Mouse (Mus musculus): Measurements from ENCODE around the gene Fth1. TPM values are rescaled to one million over a fixed set of nuclear protein-coding genes. Genes with fewer than 3 reads are reported as not detected.
A peak's percentile ranks its signal among the peaks of the same experiment; 100 is the strongest.

Gene Fth1
- total and polyA plus RNA-seq, 2 experiments from 2014 or later, result 443 to 2,616 TPM

DNA sequence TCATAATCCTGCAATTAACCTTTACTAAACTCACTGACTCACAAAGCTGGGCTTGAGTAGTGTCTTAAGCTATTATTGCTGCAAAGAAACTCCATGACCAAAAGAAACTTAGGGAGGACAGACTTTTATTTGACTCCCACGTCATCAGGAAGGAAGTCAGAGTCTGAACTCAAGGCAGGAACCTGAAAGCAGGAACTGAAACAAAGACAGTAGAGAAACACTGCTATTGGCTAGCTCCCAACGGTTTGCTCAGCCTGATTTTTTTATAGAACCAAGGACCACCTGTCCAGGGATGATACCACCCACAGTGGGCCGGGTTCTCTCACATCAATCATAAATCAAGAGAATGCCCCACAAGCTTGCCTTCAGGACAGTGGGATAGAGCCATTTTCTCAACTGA is 28.0 kb upstream of the Fth1 start:
- Histone ChIP-seq H3K27ac (no peak overlapping the region), H3K9me3 (ENCODE audit: low read length) (no peaks in the 10 kb centered on the region), H3K9ac (replicated peaks; ENCODE audit: low read length) (no peak overlapping the region), H3K36me3 (ENCODE audit: insufficient read depth, low read length) (no peaks in the 10 kb centered on the region), H3K27me3 (ENCODE audit: insufficient read depth, low read length) (no peaks in the 10 kb centered on the region), H3K4me3 (ENCODE audit: low read length) (no peak overlapping the region), H3K4me1 (ENCODE audit: insufficient read depth, low read length) (no peaks in the 10 kb centered on the region; the same call in 1 of the 2 replicates), H3K4me2 (ENCODE audit: low read depth, low read length) (no peak overlapping the region)
- no peak for TF ChIP-seq CTCF (IDR thresholded peaks at IDR 0.05; ENCODE audit: low read depth)
- ATAC-seq, result no peak
- DNase-seq (ENCODE audit: low spot score), result no peak
- WGBS, result 69% methylated on average over 3 of the region's 3 CpGs

DNA sequence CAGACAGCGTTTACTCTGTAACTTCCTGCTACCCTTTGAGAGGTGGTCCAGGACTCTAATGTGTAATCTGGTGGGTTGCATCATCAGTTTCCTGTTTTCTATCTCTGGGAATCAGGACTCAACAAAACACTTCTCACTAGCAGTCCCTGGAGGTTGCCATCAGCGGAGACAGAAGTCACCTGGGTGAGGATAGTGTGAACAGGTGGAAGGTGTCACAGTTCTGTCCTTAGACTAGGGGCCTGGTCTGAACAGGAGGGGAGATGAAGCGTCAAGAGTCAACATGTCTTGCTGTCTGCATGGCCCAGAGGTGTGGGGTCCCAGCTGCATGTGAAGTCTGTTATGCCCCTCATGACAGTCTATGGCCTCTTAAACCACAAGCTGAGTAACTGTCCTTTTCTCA is 27.5 kb upstream of the Fth1 start:
- Histone ChIP-seq H3K9me3 (ENCODE audit: low read length) (no peaks in the 10 kb centered on the region), H3K27ac (no peak overlapping the region), H3K4me1 (ENCODE audit: insufficient read depth, low read length) (no peaks in the 10 kb centered on the region; the same call in 1 of the 2 replicates), H3K4me2 (ENCODE audit: low read depth, low read length) (no peak overlapping the region), H3K4me3 (ENCODE audit: low read length) (no peak overlapping the region), H3K36me3 (ENCODE audit: insufficient read depth, low read length) (no peaks in the 10 kb centered on the region), H3K27me3 (ENCODE audit: insufficient read depth, low read length) (no peaks in the 10 kb centered on the region), H3K9ac (replicated peaks; ENCODE audit: low read length) (no peak overlapping the region)
- 89% methylated on average over 3 of the region's 3 CpGs for WGBS
- TF ChIP-seq CTCF (IDR thresholded peaks at IDR 0.05; ENCODE audit: low read depth), result no peak
- ATAC-seq, result no peak
- no peak for DNase-seq (ENCODE audit: low spot score)

DNA sequence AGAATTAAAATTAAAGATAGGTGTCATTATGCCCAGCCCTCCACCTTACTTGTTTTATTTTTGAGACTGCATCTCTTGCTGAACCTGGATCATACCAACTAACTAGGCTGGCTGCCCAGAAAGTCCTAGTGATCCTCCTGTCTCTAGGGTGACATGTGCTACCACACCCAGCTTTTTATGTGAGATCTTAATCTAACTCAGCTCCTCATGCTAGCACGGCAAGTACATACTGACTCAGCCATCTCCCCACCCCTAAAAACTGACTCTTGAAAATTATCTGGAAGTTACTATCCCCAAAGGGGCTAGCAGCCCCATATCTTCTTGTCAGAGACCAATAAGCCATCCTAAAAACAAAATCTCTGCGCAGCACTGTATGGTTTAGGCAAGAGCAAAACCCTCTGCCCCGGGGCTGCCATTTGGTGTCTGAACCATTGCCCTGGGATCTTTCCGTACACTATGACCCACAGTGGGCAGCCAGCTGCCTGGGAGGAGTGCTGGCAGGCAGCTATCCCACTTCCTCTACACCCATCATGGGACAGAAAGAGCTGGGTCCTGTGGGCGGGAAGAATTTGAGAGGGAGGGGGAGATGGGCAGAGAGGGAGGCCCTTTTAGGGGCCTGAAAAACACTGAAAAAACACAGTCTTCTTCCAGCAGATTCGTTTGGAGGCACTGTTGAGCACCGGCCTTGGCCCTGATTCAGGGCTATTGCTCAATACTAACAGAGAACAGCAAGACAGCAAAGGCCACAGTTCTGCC is 26.2 kb upstream of the Fth1 start:
- 33% methylated on average over 7 of the region's 7 CpGs for WGBS
- no peak overlapping the region for H3K4me3 ChIP-seq (ENCODE audit: low read length)
- no peaks in the 10 kb centered on the region for H3K27me3 ChIP-seq (ENCODE audit: insufficient read depth, low read length)
- H3K9ac ChIP-seq (replicated peaks; ENCODE audit: low read length), result 0 out of 2 replicates have a peak overlapping the region, but pooled peaks have one; percentile 9
- no peaks in the 10 kb centered on the region; the same call in 1 of the 2 replicates for H3K4me1 ChIP-seq (ENCODE audit: insufficient read depth, low read length)
- ATAC-seq (peak; percentile 85), DNase-seq (ENCODE audit: low spot score) (peak; percentile 78)
- no peak for TF ChIP-seq CTCF (IDR thresholded peaks at IDR 0.05; ENCODE audit: low read depth)
- no peaks in the 10 kb centered on the region for H3K9me3 ChIP-seq (ENCODE audit: low read length)
- H3K4me2 ChIP-seq (ENCODE audit: low read depth, low read length), result peak overlapping the region; percentile 18; the same call in 1 of the 2 replicates
- H3K36me3 ChIP-seq (ENCODE audit: insufficient read depth, low read length), result no peaks in the 10 kb centered on the region
- H3K27ac ChIP-seq, result peak overlapping the region; percentile 82

DNA sequence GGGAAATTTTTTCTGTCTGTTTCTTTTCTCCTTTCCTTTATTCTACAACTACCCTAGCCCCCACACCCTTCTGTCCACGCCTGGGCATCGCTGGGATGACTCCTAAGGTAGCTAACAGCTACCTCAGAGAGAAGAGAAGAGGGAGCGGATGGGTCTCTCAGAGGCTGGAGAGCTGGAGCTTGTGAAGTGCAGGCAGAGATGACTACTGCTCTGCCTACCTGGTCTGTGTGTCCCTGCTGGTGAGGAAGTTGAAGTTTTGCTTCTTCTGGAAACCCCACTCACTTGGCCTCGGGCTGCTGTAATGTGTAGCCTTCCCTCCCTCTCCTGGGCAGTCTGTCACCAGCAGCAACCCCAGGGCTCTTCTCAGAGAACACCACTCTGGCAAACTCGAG is 25.6 kb upstream of the Fth1 start:
- WGBS, result 41% methylated on average over 5 of the region's 5 CpGs
- H3K4me1 ChIP-seq (ENCODE audit: insufficient read depth, low read length), result no peaks in the 10 kb centered on the region; the same call in 1 of the 2 replicates
- DNase-seq (ENCODE audit: low spot score) (no peak), ATAC-seq (peak; percentile 50)
- H3K27me3 ChIP-seq (ENCODE audit: insufficient read depth, low read length), result no peaks in the 10 kb centered on the region
- peak overlapping the region; percentile 18; the same call in 1 of the 2 replicates for H3K4me2 ChIP-seq (ENCODE audit: low read depth, low read length)
- peak; percentile 12; the same call in 1 of the 2 replicates for TF ChIP-seq CTCF (IDR thresholded peaks at IDR 0.05; ENCODE audit: low read depth)
- H3K36me3 ChIP-seq (ENCODE audit: insufficient read depth, low read length), result no peaks in the 10 kb centered on the region
- H3K27ac ChIP-seq, result peak overlapping the region; percentile 82
- no peak overlapping the region for H3K4me3 ChIP-seq (ENCODE audit: low read length)
- 0 out of 2 replicates have a peak overlapping the region, but pooled peaks have one; percentile 9 for H3K9ac ChIP-seq (replicated peaks; ENCODE audit: low read length)
- no peaks in the 10 kb centered on the region for H3K9me3 ChIP-seq (ENCODE audit: low read length)

DNA sequence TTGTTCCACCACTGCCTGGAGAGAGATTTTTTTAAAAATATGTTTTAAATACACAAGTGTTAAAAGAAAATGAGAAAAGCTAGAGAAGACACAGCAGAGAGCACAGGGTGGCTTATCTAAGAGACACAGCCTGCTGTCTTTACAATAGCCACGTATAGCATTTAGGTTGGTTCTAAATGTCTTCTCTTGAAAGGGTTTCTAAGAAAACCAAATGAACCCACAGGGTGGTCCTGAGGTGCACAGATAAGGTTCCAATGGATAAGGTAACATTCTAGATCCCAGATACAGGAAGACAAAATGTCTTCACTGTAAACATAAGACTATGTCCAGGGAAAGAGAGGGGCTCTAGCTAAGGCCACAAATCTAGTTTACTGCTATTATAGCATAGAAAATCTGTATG is 25.0 kb upstream of the Fth1 start:
- H3K27me3 ChIP-seq (ENCODE audit: insufficient read depth, low read length), result no peaks in the 10 kb centered on the region
- H3K4me2 ChIP-seq (ENCODE audit: low read depth, low read length), result no peak overlapping the region
- no peak overlapping the region for H3K4me3 ChIP-seq (ENCODE audit: low read length)
- 74% methylated on average over 1 of the region's 1 CpGs for WGBS
- no peak for TF ChIP-seq CTCF (IDR thresholded peaks at IDR 0.05; ENCODE audit: low read depth)
- H3K9me3 ChIP-seq (ENCODE audit: low read length), result no peaks in the 10 kb centered on the region
- no peak for DNase-seq (ENCODE audit: low spot score)
- H3K36me3 ChIP-seq (ENCODE audit: insufficient read depth, low read length), result no peaks in the 10 kb centered on the region
- peak overlapping the region; percentile 82; the same call in 1 of the 2 replicates for H3K27ac ChIP-seq
- no peak overlapping the region for H3K9ac ChIP-seq (replicated peaks; ENCODE audit: low read length)
- ATAC-seq, result no peak
- no peaks in the 10 kb centered on the region; the same call in 1 of the 2 replicates for H3K4me1 ChIP-seq (ENCODE audit: insufficient read depth, low read length)

DNA sequence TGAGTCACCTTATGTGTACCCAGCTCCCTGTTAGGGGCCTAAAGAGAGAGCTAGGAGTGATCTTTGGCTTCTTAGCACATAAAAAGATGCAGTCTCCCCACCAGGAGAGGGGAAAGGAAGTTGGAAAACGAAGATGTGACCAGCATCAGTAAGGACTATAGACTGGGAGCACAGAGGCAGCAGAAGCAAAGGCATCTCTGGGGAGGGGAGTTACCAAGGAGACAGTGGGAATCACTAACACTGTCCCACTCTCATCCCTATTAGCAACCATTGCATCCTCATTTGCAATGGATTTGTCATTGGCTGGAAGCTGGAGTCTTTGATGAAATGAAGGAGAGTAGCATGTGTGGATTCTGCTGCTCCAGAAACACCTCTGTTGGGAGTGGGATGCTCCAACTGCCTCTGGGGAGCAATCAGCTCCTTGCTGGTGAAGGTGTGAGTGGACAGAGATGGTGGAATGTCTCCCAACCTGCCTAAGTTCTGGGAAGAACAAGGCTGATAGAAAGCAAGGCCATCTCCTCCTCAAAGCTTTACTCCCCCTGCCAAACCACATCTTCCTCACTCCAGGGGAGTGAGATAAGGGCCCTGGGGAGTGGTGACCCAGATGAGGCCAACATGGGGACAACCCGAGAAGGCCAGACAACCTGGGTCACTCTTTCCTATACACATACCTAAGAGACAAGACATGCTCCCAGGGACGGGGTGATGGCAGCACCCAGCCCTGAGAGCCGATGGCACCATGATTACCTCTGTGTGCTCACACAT is 23.6 kb upstream of the Fth1 start:
- DNase-seq (ENCODE audit: low spot score), result peak; percentile 33
- TF ChIP-seq CTCF (IDR thresholded peaks at IDR 0.05; ENCODE audit: low read depth), result no peak
- Histone ChIP-seq H3K9me3 (ENCODE audit: low read length) (no peaks in the 10 kb centered on the region), H3K4me2 (ENCODE audit: low read depth, low read length) (no peak overlapping the region), H3K9ac (replicated peaks; ENCODE audit: low read length) (no peak overlapping the region), H3K4me3 (ENCODE audit: low read length) (no peak overlapping the region), H3K27ac (no peak overlapping the region), H3K36me3 (ENCODE audit: insufficient read depth, low read length) (no peaks in the 10 kb centered on the region), H3K27me3 (ENCODE audit: insufficient read depth, low read length) (no peaks in the 10 kb centered on the region), H3K4me1 (ENCODE audit: insufficient read depth, low read length) (no peaks in the 10 kb centered on the region; the same call in 1 of the 2 replicates)
- 81% methylated on average over 4 of the region's 4 CpGs for WGBS
- ATAC-seq, result peak; percentile 78
